Mouse (Mus musculus) lung, postnatal 0 days (tissue): ENCODE measurements around the gene Cpne6.

Experiments used
- CTCF ChIP-seq: IDR thresholded peaks from 2 replicates; pipeline ENCODE4 v1.5.1; 2016; ENCODE audit warnings: antibody characterized with exemption, mild to moderate bottlenecking
- EP300 ChIP-seq: IDR thresholded peaks from 2 replicates; pipeline ENCODE4 v1.6.1; 2016; ENCODE audit warnings: antibody characterized with exemption, mild to moderate bottlenecking, control low read depth

DNA sequence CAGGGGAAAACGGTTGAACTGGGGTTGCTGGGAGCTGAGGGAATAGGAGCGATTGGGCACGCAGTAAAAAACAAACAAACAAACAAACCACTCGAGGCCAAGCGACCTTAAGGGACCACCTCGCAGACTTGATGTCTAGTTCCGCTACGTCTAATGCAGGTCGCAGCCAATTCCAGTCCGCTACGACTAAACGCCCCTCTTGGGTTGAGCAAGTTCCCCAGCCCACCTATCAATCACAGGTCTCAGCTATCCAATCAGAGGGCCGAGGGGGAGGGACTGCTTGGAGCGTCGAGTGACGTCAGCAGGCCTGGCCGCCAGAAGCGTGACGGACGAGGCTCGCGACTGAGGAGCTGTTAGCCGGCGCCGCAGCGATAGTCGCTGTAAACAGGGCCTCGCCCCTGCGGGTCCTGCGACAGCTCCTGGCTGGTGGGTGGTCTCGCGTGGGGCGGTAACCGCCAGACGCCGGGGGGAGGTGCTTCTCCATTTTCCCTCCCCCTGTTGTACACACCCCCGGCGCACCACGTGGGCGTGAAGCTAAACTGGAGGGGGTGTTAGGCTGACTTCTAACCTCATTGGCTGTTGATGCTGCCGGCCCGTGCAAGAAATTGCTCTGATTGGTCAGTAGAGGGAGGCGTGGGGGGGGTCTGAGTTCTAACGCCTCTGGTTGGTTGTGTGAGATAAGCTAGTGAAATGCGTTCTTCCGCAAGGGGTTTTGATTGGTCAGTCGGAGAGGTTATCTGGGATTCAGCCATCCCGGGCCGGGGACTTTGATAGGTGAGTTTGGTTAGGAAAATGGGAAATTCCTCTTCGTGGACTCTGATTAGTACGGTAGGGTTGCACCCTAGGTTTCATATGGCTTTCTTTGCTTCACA is 50.2 kb downstream of the Cpne6 start, which contains the start of gene A730061H03Rik:
- peak; percentile 31 for TF ChIP-seq CTCF
- TF ChIP-seq EP300, result peak; percentile 92
